Mouse (Mus musculus) splenic B cell, adult 2 months (primary cell): ENCODE measurements around the gene Tifa.

ENCODE experiments used
- DNase-seq: peaks from one replicate; pipeline ENCODE4 v3.0.0-alpha.2; 2011; ENCODE audit warnings: low read depth, low spot score
- H3K27me3 ChIP-seq: 2 replicates; pipeline ENCODE4 v1.6.1; 2012; ENCODE audit warnings: mild to moderate bottlenecking, low read length, moderate library complexity, mixed read lengths; ENCODE audit not compliant: control insufficient read depth, poor library complexity, insufficient read depth, severe bottlenecking
- H3K36me3 ChIP-seq: 2 replicates; pipeline ENCODE4 v1.6.1; 2012; ENCODE audit warnings: mild to moderate bottlenecking, low read length, moderate library complexity, mixed read lengths; ENCODE audit not compliant: control insufficient read depth, poor library complexity, insufficient read depth, severe bottlenecking

The Tifa gene

DNA sequence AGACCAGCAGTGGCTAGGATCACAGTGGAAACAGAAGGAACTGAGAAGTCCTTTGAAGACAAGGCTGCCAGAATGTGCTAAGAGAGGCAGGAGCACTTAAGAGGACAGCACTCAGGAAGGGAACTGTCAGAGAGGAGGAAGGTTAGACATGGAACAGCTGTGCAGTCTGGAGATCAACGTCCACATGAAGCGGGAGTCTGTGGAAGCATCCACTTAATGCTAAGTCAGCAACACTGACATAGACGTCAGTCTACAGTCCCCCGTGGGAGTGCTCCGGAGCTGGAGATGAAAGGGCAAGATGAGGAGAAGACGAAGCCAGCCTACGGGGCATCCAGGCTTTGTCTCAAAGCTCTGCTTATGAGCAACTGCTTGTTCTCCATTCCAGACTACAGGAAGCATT, 37.5 kb downstream of the Tifa start:
- DNase-seq, result no peak
- Histone ChIP-seq H3K36me3 (peaks cover 2% of the 10 kb centered on the region; the same call in 1 of the 2 replicates), H3K27me3 (no peaks in the 10 kb centered on the region)

DNA sequence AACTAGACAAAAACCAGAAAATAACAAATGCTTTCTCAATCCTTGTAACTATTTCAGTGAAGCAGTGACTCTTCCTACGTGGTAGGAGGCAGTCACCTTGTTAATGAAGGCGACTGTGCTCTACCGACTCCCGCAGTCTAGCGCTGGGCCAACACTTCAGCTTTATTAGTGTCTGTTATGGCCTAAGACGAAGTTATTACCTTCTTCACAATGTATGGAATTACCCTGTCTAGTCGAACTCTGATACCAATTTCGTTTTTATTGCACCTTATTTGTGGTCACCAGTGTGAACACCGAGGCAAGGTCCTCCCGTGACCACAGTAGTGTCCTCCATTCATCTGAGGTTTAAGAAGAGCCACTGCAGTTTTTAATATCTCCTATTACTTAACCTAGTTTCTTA, 40.6 kb downstream of the Tifa start:
- H3K27me3 ChIP-seq, result no peaks in the 10 kb centered on the region

DNA sequence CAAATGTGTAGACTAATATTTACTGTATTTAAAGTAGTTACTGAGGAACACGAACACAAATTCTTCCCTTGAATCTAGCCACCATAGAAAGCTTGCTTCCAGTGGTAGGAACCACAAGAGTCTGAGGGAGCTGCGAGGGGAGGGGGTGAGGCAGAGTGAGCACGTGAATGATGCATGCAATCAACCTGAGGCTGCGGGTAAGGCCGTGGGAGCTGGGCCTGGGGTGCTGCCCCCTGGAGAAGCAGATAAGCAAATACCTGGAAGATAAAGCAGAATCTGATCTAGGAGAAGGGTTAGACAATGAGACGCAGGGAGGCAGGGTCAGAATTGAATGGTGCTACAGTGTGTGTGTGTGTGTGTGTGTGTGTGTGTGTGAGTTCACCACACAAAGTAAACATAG, 41.5 kb downstream of the Tifa start:
- DNase-seq, result no peak
- H3K36me3 ChIP-seq, result no peaks in the 10 kb centered on the region
- no peaks in the 10 kb centered on the region for H3K27me3 ChIP-seq

More for the DNA sequence above, 40.6 kb downstream of the Tifa start:
- H3K36me3 ChIP-seq, result no peaks in the 10 kb centered on the region
- no peak for DNase-seq

DNA sequence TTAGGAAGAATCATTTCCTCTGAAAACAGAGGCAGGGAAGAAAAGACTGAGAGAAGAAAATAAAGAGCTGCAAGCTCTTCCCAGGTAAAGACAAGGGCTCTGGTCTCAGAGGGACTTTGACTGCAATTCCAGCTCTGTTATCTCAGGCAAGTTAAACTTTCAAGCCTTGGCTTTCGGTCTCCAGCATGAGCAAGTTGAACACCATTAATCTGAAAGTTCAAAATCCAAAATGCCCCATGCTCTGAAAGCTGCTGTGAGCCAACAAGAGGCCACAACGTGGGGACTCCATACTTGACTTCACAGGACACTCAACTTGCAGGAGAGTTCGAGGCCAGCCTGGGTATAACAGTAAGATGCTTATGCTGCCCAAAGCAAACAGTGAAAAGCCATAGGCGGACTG, 44.4 kb downstream of the Tifa start:
- DNase-seq, result no peak
- no peaks in the 10 kb centered on the region for H3K36me3 ChIP-seq
- H3K27me3 ChIP-seq, result no peaks in the 10 kb centered on the region

DNA sequence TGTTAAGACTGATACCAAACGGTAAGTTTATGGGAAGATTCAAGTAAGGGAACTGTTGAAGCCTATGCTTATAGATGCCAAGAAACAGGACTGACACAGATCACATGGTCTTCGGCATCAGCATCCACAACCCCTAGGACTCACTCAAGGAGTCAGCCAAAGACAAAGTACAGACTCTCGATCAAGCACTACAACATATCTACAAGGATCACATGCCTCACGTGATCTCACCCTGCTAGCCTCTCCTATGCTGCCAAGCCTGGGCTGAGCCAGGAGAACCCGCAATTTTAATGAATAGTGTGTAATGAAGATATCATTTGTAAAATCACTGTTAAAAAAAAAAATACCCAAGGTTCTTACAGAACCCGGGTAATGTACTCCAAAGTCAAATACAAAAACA, 46.0 kb downstream of the Tifa start:
- no peaks in the 10 kb centered on the region for H3K36me3 ChIP-seq
- H3K27me3 ChIP-seq, result no peaks in the 10 kb centered on the region
- DNase-seq, result no peak

DNA sequence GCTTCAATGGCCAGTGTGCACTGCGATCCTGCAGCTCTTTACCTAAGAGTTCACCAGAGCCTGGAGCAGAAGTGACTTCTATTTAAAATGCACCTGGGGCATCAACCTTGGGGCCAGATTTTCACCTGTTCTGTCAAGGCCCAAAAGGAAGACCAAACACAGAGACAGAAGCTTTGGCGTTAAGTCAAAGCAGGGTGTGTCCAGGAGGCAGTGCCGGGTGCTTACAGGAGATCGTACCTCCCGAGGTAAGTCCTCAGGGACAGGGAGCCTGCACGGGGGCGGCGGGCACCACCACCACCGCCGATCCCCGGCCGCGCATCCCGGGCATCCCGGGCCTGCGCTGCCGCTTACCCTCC, 47.2 kb downstream of the Tifa start:
- H3K27me3 ChIP-seq, result no peaks in the 10 kb centered on the region

DNA sequence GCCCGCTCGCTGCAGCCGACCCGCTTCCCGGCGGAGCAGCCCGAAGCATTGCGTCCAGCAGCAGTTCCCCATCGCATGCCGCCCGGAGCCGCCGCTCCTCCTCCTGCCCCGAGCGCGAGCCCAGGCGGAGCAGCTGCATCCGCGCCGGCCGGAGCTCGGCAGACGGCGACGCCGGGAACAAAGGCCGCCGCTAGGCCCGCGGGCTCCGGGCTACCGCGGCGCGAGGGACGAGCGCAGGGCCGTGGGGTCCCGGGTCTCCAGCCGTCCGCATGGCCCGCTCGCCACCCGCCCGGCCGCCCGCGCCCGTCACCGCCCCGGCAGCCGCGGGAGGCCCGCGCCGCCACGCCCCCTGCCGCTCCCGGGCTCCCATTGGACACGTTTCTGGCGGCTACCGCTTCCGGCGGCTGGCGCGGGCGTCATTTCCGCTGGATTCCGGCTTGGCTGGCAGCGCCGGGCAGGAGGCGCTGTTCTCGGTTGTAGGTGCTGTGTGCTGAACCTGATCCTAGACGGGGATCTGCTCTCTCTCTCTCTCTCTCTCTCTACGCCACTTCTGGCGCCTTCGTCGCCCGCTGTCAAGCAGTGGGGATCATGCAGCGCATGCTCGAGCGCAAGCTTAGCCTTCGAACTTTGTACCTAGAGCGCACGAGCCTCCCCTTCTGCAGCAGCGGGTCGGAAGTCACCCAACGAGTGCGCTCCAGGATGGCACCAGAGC, 47.7 kb downstream of the Tifa start, which contains the start of gene Ap1ar:
TSS of gene Ap1ar (minus strand) at position 370 of the 712 bp plus-strand sequence.
- no peaks in the 10 kb centered on the region for H3K36me3 ChIP-seq
- no peaks in the 10 kb centered on the region for H3K27me3 ChIP-seq
- peak; percentile 96 for DNase-seq

More for the DNA sequence above, 47.2 kb downstream of the Tifa start:
- no peaks in the 10 kb centered on the region for H3K36me3 ChIP-seq
- DNase-seq, result peak; percentile 19

DNA sequence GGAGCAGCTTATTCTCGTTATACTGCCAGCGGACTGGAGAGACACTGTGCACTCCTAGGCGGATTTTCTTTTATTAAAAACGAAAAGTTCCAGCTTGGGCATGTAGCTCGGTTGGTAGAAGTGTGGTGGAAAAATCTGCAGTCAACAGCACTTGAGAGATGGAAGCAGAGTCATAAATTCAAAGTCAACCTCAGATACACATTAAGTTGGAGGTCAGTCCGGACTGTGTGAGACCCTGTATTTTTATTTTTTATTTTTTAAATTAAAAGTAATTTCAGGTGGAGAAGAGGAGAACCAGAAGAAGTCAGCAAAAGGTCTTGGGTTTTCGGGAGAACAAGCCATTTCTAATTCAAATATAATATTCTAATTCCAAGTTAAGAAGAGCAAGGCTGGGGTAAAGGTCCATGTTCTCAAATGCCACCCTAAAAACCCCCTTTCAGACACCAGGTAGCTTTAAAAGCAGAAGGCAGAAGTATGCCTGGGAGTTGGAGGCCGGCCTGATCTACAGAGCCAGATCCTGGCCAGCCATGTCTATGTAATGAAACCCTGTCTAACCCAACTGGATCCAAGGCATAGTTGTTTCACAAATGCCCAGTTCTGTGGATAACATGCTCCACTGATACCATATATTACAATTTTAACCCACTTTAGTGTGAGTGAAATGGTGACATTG, 48.5 kb downstream of the Tifa start:
- no peaks in the 10 kb centered on the region for H3K27me3 ChIP-seq
- DNase-seq, result no peak
- no peaks in the 10 kb centered on the region for H3K36me3 ChIP-seq

DNA sequence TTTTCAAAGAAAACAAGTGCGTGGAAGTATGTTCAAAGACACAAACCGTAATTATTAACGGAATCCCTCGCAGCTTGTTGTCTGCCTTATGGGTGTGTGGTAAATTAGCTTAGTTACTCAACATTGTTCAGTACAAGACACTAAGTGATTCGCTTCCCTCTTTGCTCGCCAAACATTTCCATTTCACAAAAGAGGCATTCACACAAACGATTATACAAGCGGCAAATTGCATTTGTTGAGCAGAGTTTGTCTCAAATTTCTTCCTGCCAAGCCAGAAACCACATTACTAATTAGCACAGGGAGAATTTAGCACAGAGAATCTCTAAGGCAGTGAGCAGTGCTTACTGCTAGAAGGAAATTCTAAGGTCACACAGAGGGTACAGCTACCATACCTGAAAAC, 52.3 kb downstream of the Tifa start:
- Histone ChIP-seq H3K36me3 (no peaks in the 10 kb centered on the region), H3K27me3 (no peaks in the 10 kb centered on the region)
- DNase-seq, result no peak

DNA sequence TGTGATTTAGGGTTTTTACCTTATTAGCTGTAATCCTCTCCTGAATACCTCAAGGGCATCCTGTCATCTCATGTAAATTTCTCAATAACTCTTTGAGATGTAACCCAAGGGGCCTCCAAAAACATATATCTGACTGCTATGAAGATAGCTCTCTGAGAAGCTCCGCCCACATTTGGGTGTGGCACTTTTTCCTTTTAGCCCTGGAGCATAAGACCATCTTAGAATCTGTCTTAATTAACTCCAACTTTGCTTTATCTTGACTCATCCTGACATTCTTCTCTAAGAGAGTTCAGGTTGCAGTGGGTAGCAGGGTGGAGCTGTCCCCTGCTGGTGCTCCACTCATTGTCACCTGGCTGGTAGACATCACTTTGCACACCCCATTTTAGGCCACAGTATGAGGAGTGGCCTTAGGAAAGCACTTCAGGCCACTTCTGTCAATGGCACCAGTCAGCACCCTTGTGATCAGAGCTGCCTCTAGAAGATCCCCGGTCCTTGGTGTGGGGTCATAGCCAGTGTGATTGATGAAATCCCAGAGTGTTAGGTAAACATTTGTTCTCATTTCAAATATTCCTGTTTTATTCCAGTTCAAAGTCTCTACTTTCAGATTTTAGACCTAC, 53.8 kb downstream of the Tifa start:
- DNase-seq, result no peak
- H3K27me3 ChIP-seq, result no peaks in the 10 kb centered on the region
- H3K36me3 ChIP-seq, result no peaks in the 10 kb centered on the region

DNA sequence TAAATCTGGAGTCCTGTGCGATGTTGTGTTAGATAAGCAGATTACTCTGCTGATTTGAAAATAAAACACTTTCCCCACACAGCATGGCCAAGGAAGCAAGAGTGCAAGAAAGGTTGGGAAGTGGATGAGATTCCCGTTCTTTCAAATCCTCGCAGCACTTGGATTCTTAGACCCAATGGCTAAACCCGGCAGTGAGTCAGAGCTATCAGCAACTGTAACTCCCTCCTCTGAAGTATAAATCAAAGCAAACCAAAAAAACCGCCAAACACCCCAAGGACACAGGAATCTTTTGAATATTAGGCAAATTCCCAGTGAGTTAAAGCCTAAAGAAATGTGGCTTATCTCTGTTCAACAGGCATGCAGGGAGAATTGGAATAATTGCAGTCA, 54.3 kb downstream of the Tifa start:
- no peak for DNase-seq
- Histone ChIP-seq H3K36me3 (no peaks in the 10 kb centered on the region), H3K27me3 (no peaks in the 10 kb centered on the region)

DNA sequence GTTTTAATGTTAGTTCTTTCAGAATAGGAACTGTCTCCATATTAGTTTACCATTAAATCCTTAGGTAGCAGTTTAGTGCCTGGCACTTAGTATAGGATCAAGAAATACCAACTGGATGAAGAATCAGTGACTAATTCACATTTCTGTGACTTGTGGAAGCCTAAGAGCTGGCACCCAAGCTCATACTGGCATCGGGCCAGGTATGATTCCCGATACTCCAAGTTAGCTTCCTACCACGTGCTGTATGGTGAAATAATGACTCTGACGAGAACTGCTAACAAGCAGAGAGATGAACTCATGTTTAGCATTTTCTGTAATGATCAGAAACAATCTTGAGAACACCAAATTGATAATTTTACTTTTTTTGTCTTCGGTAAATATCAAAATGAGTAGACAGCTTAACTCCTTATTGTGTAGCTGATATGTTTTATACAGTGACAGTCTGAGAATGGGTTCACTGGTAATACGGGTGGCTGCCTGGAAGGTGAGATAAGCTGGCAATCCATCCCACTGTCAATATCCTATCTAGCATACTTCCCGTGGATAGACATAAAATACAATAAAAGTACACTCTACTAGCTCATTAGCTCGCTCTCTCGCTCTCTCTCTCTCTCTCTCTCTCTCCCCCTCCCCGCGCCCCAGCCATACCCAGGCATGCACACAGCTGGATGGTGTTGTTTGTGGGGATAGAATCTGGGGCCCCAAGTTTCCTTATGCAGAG, 58.6 kb downstream of the Tifa start:
- no peaks in the 10 kb centered on the region for H3K27me3 ChIP-seq
- no peak for DNase-seq
- H3K36me3 ChIP-seq, result no peaks in the 10 kb centered on the region

DNA sequence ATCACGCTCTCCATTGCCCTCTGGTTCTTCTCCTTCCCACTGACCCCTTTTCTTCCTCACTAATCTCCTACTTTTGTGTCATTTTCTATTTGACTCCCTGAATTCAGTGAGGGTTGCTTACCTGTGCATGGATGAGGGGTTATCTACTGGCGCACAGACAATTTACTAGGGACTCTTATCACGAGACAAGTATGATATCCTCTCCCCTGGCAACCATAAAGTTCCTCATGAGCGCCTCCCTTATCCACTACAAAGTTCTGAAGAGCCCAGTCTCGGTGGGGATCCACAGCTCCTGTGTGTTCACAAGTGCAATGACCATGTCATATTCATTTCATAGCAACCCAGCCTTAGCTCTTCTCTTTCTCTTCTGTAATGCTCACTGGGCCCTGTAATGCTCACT, 60.3 kb downstream of the Tifa start:
- no peaks in the 10 kb centered on the region for H3K36me3 ChIP-seq
- DNase-seq, result no peak

DNA sequence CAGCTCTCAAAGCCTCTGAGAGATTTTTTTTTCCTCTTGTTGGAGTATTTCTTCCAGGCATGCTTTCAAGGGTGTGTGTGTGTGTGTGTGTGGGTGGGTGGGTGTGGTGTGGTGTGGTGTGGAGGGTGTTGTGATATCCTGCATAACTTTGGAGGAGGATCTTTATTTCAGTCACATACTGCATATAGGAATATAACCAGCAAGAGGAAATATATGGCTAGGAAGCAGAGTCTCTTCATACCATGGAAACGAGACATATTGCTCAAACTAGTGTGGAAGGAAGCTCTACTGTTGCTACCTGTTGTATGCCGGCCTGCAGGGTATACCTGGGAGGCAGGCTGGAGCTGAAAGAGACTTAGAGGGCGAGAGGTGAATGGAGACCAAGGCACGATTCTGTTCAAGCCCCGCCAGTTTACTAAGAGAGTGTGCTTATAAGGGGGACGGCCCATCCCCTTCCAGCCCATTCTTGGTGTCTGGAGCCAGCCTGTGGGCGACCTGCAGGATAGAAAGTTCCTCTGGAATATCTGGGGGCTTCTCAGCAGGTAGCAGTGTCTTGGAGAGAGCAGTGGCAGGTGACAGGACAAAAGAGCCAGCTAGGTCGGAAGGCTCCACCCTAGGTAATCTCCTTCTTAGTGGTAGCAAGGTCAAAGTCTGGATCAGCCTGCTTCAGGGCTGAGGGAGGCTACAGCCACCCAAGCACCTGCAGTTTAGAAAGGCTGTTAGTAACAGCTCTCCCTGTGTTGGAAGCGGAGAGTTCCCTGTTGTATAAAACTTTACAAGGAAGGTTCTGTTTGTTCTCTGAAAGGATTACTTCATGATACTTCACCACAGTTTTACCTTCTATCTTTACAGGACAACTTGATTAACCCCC, 61.4 kb downstream of the Tifa start:
- Histone ChIP-seq H3K36me3 (no peaks in the 10 kb centered on the region), H3K27me3 (no peaks in the 10 kb centered on the region)
- no peak for DNase-seq

More for the DNA sequence above, 60.3 kb downstream of the Tifa start:
- H3K27me3 ChIP-seq, result no peaks in the 10 kb centered on the region
